Mouse (Mus musculus) ES-Bruce4 (cell line): ENCODE data around the gene Podxl2.

ENCODE experiments used
- CTCF ChIP-seq: IDR thresholded peaks from one replicate; pipeline ENCODE4 v1.8.1; 2011; ENCODE audit warnings: low read depth, low read length
- EP300 ChIP-seq: IDR thresholded peaks from 2 replicates; pipeline ENCODE4 v1.6.1; 2011; ENCODE audit warnings: low read depth, low read length; ENCODE audit not compliant: insufficient read depth
- POLR2A ChIP-seq: IDR thresholded peaks from one replicate; pipeline ENCODE4 v1.8.1; 2011; ENCODE audit warnings: low read length; ENCODE audit not compliant: insufficient read depth

GRCm38 (mm10) chr6:88813832-88814231, 61.0 kb downstream of the Podxl2 start:
- TF ChIP-seq EP300 (no peak), CTCF (no peak), POLR2A (no peak)
